Mouse (Mus musculus) hindbrain, embryonic 12.5 days (tissue): ENCODE data around the gene Nol7. TPM values are rescaled to one million over a fixed set of nuclear protein-coding genes. Genes with fewer than 3 reads are reported as not detected.

ENCODE experiments used
- ATAC-seq: fragments of 200-750 bp; cut with Nextera tagmentation; 2 replicates; pipeline ENCODE4 v1.8.0; 2017; ENCODE audit warnings: moderate TSS enrichment; ENCODE audit not compliant: low FRiP score
- H3K27ac ChIP-seq: fragments of 300-500 bp; sonication (generic); 2 replicates; pipeline ENCODE4 v1.5.1; 2016; ENCODE audit warnings: mild to moderate bottlenecking
- H3K27me3 ChIP-seq: fragments of 300-500 bp; sonication (generic); 2 replicates; pipeline ENCODE4 v1.6.1; 2016; ENCODE audit warnings: mild to moderate bottlenecking
- H3K36me3 ChIP-seq: fragments of 300-500 bp; sonication (generic); 2 replicates; pipeline ENCODE4 v1.6.1; 2016; ENCODE audit warnings: mild to moderate bottlenecking
- H3K4me1 ChIP-seq: fragments of 300-500 bp; sonication (generic); 2 replicates; pipeline ENCODE4 v1.6.1; 2016
- H3K4me2 ChIP-seq: fragments of 300-500 bp; sonication (generic); replicated peaks from 2 replicates; pipeline ENCODE4 v1.6.1; 2016; ENCODE audit warnings: mild to moderate bottlenecking
- H3K4me3 ChIP-seq: fragments of 300-500 bp; sonication (generic); 2 replicates; pipeline ENCODE4 v1.5.1; 2016; ENCODE audit warnings: mild to moderate bottlenecking
- H3K9ac ChIP-seq: fragments of 300-500 bp; sonication (generic); 2 replicates; pipeline ENCODE4 v1.6.1; 2016; ENCODE audit warnings: mild to moderate bottlenecking, moderate library complexity
- H3K9me3 ChIP-seq: fragments of 300-500 bp; sonication (generic); replicated peaks from 2 replicates; pipeline ENCODE4 v1.6.1; 2016; ENCODE audit warnings: mild to moderate bottlenecking
- WGBS: fragments of 180-500 bp; shearing (Covaris S2); methylation state at CpG from one replicate; pipeline ENCODE4 v1.1.7; 2016; 5-methylcytosine and 5-hydroxymethylcytosine counted together
- polyA plus RNA-seq: library from polyadenylated mRNA; unstranded; fragments of >200 nt; fragmentation: Nextera tagmentation; extraction: Ambion mirVana; gene quantifications from 2 replicates; pipeline ENCODE4 v1.2.1, GENCODE M21; 2016

Nol7 gene
- polyA plus RNA-seq, 1 experiment from 2014 or later, result 174 TPM

DNA sequence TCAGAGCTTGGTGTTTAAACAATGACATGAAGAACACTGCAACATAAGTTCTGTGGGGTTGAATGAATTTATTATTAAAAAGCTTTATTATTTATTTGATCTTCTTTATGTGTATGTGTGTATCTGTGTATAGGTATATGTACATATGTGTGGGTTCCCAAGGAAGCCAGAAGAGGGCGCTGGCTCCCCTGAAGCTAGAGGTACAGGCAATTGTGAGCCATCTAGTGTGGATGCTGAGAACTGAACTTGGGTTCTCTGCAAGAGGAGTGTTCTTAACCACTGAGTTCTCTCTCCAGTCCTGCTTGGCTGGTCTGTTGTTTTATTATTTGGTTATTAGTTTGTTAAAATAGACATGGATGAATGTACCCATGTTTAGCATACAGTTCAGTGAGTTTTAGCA, 25.3 kb upstream of the Nol7 start:
- H3K4me3 ChIP-seq, result no peak overlapping the region
- no peak overlapping the region for H3K4me2 ChIP-seq
- no peak for ATAC-seq
- H3K9me3 ChIP-seq, result no peaks in the 10 kb centered on the region
- peaks cover 48% of the 10 kb centered on the region for H3K36me3 ChIP-seq
- H3K27ac ChIP-seq, result no peak overlapping the region
- H3K4me1 ChIP-seq, result no peaks in the 10 kb centered on the region
- H3K9ac ChIP-seq, result no peak overlapping the region
- WGBS, result 88% methylated on average over 1 of the region's 1 CpGs
- H3K27me3 ChIP-seq, result no peaks in the 10 kb centered on the region

DNA sequence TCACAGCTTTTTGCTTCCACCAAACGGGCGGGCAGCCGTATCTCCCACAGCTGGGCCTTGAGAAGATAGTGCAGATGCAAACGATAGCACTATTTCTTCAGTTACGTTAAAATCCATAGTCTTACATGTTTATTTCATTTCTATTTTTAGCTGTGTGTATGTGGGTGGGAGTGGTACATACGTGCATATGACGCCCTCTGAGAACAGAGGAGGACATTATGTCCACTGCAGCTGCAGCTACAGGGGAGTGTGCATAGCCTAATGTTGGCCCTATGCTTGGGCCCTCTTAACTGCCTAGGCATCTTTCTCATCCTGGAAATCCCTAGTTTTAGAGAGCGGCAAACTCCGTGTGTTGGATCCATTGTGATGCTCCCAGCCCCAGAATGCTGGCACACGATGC, 24.0 kb upstream of the Nol7 start:
- no peak overlapping the region for H3K9ac ChIP-seq
- 90% methylated on average over 10 of the region's 10 CpGs for WGBS
- H3K4me2 ChIP-seq, result no peak overlapping the region
- no peaks in the 10 kb centered on the region for H3K9me3 ChIP-seq
- no peak overlapping the region for H3K4me3 ChIP-seq
- H3K4me1 ChIP-seq, result peaks cover 2% of the 10 kb centered on the region; the same call in 1 of the 2 replicates
- no peaks in the 10 kb centered on the region for H3K27me3 ChIP-seq
- no peak for ATAC-seq
- no peak overlapping the region for H3K27ac ChIP-seq
- H3K36me3 ChIP-seq, result peaks cover 49% of the 10 kb centered on the region

DNA sequence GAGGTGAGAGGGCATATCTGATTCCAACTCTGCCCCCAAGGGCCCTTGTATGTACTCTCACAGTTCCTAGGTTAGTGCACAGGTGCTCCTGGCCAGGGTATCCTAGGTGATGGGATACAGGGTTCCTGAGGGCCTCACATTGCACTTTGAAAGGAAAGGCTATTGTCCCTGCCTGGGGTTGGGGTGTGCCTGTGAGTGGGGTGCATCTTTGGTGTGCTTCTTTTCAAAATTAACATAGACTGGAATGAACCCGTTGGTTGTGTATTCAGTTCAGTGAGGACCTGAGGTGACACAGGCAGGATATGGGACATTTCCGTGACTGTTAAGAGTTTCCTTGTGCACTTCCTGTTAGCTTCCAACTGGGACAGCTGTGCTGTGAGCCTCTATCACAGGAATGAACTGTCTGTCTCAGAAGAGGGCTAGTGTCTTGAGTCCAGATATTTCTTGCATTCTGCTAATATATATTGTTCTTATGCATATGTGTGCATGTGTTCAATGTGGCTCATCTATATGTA, 23.2 kb upstream of the Nol7 start:
- H3K36me3 ChIP-seq, result peaks cover 49% of the 10 kb centered on the region
- H3K4me3 ChIP-seq, result no peak overlapping the region
- no peaks in the 10 kb centered on the region for H3K9me3 ChIP-seq
- no peak overlapping the region for H3K9ac ChIP-seq
- peaks cover 2% of the 10 kb centered on the region; the same call in 1 of the 2 replicates for H3K4me1 ChIP-seq
- H3K27ac ChIP-seq, result no peak overlapping the region
- no peak overlapping the region for H3K4me2 ChIP-seq
- H3K27me3 ChIP-seq, result no peaks in the 10 kb centered on the region
- no peak for ATAC-seq
- WGBS, result 71% methylated on average over 2 of the region's 2 CpGs

DNA sequence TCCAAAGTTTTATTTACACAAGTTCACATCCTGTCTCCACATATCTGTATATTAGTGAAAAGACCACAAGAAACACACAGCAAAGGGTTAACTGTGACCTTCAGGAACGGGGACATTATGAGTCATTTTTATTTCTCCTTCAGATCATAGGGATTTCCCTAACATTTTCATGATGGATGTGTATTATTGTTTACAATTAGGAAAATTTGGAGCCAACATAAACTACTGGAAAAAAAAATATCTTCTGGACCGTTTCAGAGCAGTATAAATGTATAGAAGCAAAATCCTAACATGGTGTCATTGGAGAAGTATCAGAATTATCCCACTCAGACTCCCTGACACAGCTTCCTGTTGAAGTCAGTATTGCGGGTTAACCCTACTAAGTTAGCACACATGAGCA, 18.2 kb upstream of the Nol7 start:
- Histone ChIP-seq H3K4me1 (peaks cover 2% of the 10 kb centered on the region; the same call in 1 of the 2 replicates), H3K27ac (no peak overlapping the region), H3K9ac (no peak overlapping the region), H3K36me3 (peaks cover 25% of the 10 kb centered on the region), H3K4me2 (no peak overlapping the region), H3K4me3 (no peak overlapping the region), H3K9me3 (no peaks in the 10 kb centered on the region), H3K27me3 (no peaks in the 10 kb centered on the region)
- 87% methylated on average over 3 of the region's 3 CpGs for WGBS
- ATAC-seq, result no peak

DNA sequence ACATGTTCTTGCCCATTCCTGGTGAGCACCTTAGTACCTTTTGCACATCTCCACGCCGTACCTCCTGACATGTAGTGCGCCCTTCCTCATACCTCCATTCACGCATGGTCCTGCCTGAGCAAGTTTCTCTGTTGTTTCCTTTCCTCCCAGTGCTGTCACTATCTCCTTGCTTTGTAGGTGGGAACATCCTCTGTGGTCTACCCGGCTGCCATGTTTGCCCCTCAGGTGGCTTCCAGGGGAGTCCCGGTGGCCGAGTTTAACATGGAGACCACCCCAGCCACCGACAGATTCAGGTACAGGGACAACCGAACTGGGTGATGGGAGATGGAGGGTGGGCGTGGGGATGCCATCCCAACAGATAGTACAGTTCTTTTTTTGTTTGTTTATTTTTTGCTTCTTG, 12.9 kb upstream of the Nol7 start:
- no peak overlapping the region for H3K9ac ChIP-seq
- H3K9me3 ChIP-seq, result no peaks in the 10 kb centered on the region
- peaks cover 18% of the 10 kb centered on the region for H3K36me3 ChIP-seq
- no peaks in the 10 kb centered on the region for H3K27me3 ChIP-seq
- no peak for ATAC-seq
- no peak overlapping the region for H3K4me2 ChIP-seq
- H3K27ac ChIP-seq, result no peak overlapping the region
- H3K4me3 ChIP-seq, result no peak overlapping the region
- no peaks in the 10 kb centered on the region for H3K4me1 ChIP-seq
- WGBS, result 96% methylated on average over 10 of the region's 10 CpGs

DNA sequence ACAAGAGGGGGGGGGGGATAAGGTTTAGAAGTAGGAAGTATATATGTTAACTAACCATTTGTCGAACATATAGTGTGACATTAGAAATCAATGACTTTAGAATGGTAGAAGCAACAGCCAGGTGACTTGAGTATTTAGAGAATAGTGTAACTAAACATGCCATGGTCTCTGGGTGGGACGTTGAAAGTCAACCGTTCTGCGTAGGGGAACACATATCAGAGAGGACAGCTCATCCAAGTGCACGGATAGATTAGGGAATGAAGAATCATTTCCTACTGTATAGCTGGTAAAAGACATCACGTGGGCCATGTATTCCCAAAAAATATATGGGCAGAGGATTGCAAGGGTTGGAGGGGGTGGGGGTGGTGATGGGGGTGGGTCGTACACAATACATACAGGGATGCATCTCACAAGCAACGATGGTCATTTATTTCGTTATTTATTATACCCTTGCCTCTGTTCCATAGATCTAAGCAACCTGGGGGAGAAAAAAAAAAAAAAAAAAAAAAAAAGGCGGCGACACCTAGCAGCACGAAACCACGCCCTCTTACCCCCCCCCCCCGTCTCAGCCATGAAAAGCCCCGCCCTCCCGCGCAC, 392 bp upstream of the Nol7 start:
- Histone ChIP-seq H3K4me1 (peaks cover 8% of the 10 kb centered on the region), H3K36me3 (peaks cover 43% of the 10 kb centered on the region), H3K9me3 (no peaks in the 10 kb centered on the region), H3K9ac (no peak overlapping the region), H3K4me2 (peak overlapping the region; percentile 77), H3K4me3 (peak overlapping the region; percentile 92), H3K27ac (peak overlapping the region; percentile 96; the same call in 1 of the 2 replicates), H3K27me3 (no peaks in the 10 kb centered on the region)
- 55% methylated on average over 13 of the region's 17 CpGs for WGBS
- ATAC-seq, result peak; percentile 69

DNA sequence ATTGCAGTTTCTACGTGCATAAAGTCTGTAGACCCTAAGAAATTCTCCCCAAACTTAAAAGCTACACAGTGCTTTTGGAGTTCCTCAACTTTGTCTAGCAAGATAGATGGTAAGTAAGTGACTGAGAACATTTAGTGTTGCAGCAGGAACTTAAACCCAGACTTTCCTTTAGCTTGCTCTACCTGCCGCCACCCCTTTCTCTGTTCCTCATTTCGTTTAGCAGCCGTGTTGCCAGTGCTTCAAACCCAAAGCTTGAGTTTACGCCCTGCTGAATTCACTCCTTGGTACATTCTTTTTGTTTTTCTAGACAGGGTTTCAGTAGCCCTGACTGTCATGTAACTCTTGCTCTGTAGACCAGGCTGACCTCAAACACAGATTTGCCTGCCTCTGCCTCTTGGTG, 1.4 kb downstream of the Nol7 start:
- 89% methylated on average over 5 of the region's 5 CpGs for WGBS
- 0 out of 2 replicates have a peak overlapping the region, but pooled peaks have one; percentile 92 for H3K4me3 ChIP-seq
- no peak for ATAC-seq
- H3K4me1 ChIP-seq, result peaks cover 8% of the 10 kb centered on the region
- H3K27me3 ChIP-seq, result no peaks in the 10 kb centered on the region
- peak overlapping the region; percentile 77 for H3K4me2 ChIP-seq
- H3K36me3 ChIP-seq, result peaks cover 44% of the 10 kb centered on the region
- H3K27ac ChIP-seq, result no peak overlapping the region
- H3K9ac ChIP-seq, result no peak overlapping the region
- H3K9me3 ChIP-seq, result no peaks in the 10 kb centered on the region

DNA sequence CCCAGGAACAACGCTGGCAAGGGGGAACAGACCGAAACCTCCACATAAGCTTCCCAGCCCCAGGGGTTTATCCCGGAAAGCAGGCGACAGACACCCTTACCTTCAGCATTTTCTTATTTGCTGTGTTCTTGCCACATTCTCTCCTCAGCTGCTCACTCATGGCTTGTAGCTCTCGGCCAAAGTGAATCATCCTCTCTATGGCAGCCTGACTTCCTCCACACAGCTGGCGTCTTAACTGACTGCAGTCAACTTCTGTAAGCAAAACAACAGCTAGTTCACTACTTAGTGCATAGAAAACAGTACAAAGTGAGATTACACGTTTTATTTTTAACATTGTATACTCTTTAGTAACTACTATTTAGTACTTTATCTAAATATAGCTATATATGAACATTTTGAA, 14.1 kb downstream of the Nol7 start:
- no peak overlapping the region for H3K9ac ChIP-seq
- ATAC-seq, result no peak
- no peaks in the 10 kb centered on the region for H3K9me3 ChIP-seq
- H3K4me2 ChIP-seq, result no peak overlapping the region
- H3K27ac ChIP-seq, result no peak overlapping the region
- no peaks in the 10 kb centered on the region for H3K27me3 ChIP-seq
- H3K36me3 ChIP-seq, result peaks cover 43% of the 10 kb centered on the region
- WGBS, result 88% methylated on average over 7 of the region's 7 CpGs
- no peak overlapping the region for H3K4me3 ChIP-seq
- H3K4me1 ChIP-seq, result no peaks in the 10 kb centered on the region

DNA sequence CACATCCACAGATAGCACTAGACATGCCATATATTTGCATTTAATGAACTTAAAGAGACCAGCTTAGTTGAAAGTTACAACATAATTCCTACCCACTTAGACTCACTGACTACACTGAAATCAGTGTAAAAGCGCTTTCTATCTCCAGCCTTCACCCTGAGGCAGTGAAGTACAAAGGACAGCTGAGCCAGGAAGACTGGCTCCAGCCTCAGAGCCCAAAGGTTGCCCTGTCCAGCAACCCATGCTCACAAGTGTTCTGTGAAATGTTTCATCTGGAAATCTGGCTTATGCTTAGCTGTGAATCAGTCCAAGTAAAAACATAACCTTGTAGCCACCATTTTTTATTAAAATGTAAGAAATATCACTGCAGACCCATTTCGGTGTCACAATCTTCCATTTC, 15.4 kb downstream of the Nol7 start:
- 96% methylated on average over 2 of the region's 2 CpGs for WGBS
- Histone ChIP-seq H3K4me1 (no peaks in the 10 kb centered on the region), H3K36me3 (peaks cover 46% of the 10 kb centered on the region), H3K4me2 (no peak overlapping the region), H3K27me3 (no peaks in the 10 kb centered on the region), H3K4me3 (no peak overlapping the region), H3K9ac (no peak overlapping the region), H3K9me3 (no peaks in the 10 kb centered on the region), H3K27ac (no peak overlapping the region)
- ATAC-seq, result no peak

DNA sequence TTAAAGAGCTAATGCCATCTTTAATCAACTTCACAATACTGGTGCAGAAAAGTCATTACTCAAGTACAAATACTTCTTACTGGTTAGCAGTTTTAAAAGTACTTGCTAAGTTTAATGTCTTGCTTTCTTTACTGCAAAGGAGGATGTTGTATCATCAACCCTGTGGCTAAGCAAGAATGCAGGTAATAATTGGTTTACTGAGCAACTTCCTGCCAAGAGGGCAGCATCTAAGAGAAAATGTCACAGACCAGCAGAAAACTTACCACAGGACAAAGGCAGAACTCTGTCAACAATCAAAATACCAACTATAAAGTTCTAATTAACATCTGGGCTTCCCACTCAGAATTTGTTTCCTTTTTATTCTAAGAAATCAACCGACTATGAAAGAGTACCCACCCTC, 17.1 kb downstream of the Nol7 start:
- Histone ChIP-seq H3K4me1 (no peaks in the 10 kb centered on the region), H3K36me3 (peaks cover 59% of the 10 kb centered on the region), H3K27me3 (no peaks in the 10 kb centered on the region), H3K27ac (no peak overlapping the region), H3K9me3 (no peaks in the 10 kb centered on the region), H3K9ac (no peak overlapping the region), H3K4me2 (no peak overlapping the region), H3K4me3 (no peak overlapping the region)
- ATAC-seq, result no peak
- WGBS, result 86% methylated on average over 1 of the region's 1 CpGs

DNA sequence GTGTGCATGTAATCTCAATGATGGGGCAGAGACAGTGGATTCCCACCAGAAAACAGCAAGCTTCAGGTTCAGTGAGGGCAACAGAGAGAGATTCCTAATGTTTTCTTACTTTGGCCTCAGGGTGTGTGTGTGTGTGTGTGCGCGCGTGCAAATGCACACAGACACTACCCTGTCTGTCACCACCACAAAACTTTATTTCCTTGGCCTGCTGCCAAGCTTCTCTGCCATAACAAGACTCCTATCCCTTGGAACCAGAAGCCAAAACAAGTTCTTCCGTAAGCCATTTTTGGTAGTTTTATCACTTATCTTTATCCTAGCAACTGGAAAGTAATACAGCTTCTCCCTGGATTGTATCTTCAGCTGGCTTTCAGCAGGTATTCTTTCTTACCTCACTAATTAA, 30.2 kb downstream of the Nol7 start:
- H3K27ac ChIP-seq, result no peak overlapping the region
- H3K36me3 ChIP-seq, result peaks cover 21% of the 10 kb centered on the region
- H3K9me3 ChIP-seq, result no peaks in the 10 kb centered on the region
- H3K27me3 ChIP-seq, result no peaks in the 10 kb centered on the region
- H3K4me2 ChIP-seq, result no peak overlapping the region
- WGBS, result 94% methylated on average over 4 of the region's 4 CpGs
- no peak overlapping the region for H3K9ac ChIP-seq
- ATAC-seq, result no peak
- H3K4me3 ChIP-seq, result no peak overlapping the region
- H3K4me1 ChIP-seq, result no peaks in the 10 kb centered on the region

DNA sequence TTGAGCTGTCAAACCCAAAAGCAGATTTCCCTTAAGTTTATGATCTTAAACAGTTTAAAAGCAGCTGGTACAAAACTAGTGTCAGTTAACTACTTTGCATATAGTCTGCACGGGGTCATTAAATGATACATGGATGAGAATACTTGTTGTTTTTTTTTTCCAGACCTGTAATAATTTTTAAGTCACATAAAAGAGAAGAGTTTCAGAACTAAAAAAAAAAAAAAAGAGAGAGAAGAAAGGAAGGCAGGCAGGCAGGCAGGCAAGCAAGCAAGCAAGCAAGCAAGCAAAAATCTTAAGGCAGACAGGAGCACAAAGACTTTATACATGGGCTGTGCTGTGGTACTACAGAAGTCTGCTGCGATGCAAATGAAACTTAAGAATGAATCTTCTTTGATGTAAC, 35.2 kb downstream of the Nol7 start:
- ATAC-seq, result no peak
- H3K4me1 ChIP-seq, result no peaks in the 10 kb centered on the region
- H3K9ac ChIP-seq, result no peak overlapping the region
- H3K4me3 ChIP-seq, result no peak overlapping the region
- peaks cover 10% of the 10 kb centered on the region for H3K36me3 ChIP-seq
- H3K4me2 ChIP-seq, result no peak overlapping the region
- no peak overlapping the region for H3K27ac ChIP-seq
- WGBS, result 88% methylated on average over 2 of the region's 2 CpGs
- no peaks in the 10 kb centered on the region for H3K27me3 ChIP-seq
- H3K9me3 ChIP-seq, result no peaks in the 10 kb centered on the region

DNA sequence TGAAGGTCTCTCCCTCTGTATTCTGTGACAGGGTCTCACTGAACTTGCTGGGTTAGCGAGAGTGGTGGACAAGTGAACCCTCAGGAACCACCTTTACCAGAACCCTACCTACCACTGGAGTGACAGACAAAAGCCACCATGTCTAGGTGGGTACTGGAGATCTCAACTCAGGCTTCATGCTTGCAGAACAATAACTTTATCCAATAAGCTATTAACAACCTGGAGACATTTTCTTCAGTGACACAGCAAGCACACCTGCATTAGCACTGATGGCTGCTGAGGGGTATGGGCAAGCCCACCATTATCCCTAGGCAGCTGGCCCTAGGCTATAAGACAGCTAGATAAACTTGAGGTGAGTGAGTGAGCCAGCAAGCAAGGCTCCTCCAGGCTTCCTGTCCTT, 42.2 kb downstream of the Nol7 start:
- ATAC-seq, result no peak
- H3K4me3 ChIP-seq, result no peak overlapping the region
- H3K36me3 ChIP-seq, result no peaks in the 10 kb centered on the region
- H3K9ac ChIP-seq, result no peak overlapping the region
- WGBS, result 91% methylated on average over 1 of the region's 1 CpGs
- H3K27ac ChIP-seq, result no peak overlapping the region
- H3K27me3 ChIP-seq, result no peaks in the 10 kb centered on the region
- H3K4me2 ChIP-seq, result no peak overlapping the region
- no peaks in the 10 kb centered on the region for H3K4me1 ChIP-seq
- no peaks in the 10 kb centered on the region for H3K9me3 ChIP-seq
